Mouse (Mus musculus): ENCODE measurements around the gene Spata17. TPM values are rescaled to one million over a fixed set of nuclear protein-coding genes. Genes with fewer than 3 reads are reported as not detected.

Spata17 gene
- polyA plus RNA-seq, 1 experiment, result 1.6 TPM

GRCm38 (mm10) chr1:187118108-187118507 is 97.2 kb downstream of the Spata17 start:
- Histone ChIP-seq H3K36me3 (ENCODE audit: control insufficient read depth, insufficient read depth, low read length) (no peaks in the 10 kb centered on the region), H3K4me1 (ENCODE audit: control insufficient read depth, insufficient read depth, low read length) (no peaks in the 10 kb centered on the region), H3K27ac (ENCODE audit: insufficient read depth, low read depth, low read length) (no peak overlapping the region), H3K4me3 (ENCODE audit: insufficient read depth, low read depth, low read length) (no peak overlapping the region), H3K27me3 (replicated peaks; ENCODE audit: control insufficient read depth, insufficient read depth, low read length) (no peaks in the 10 kb centered on the region)
- TF ChIP-seq POLR2A (IDR thresholded peaks at IDR 0.05; ENCODE audit: low read depth, low read length), result no peak
- no peak for TF ChIP-seq CTCF (conservative IDR thresholded peaks at IDR 0.05; ENCODE audit: insufficient read depth, insufficient read length, low read depth, low read length)
- no peak for DNase-seq
- WGBS, result 65% methylated on average over 6 of the region's 6 CpGs

- DNase-seq, result no peak
- H3K36me3 ChIP-seq (ENCODE audit: control insufficient read depth, insufficient read depth, low read length), result no peaks in the 10 kb centered on the region
- no peaks in the 10 kb centered on the region for H3K4me1 ChIP-seq (ENCODE audit: control insufficient read depth, insufficient read depth, low read length)
- no peak overlapping the region for H3K4me3 ChIP-seq (ENCODE audit: insufficient read depth, low read depth, low read length)
- H3K27ac ChIP-seq (ENCODE audit: insufficient read depth, low read depth, low read length), result no peak overlapping the region
- no peaks in the 10 kb centered on the region for H3K27me3 ChIP-seq (replicated peaks; ENCODE audit: control insufficient read depth, insufficient read depth, low read length)
- 83% methylated on average over 9 of the region's 9 CpGs for WGBS
- TF ChIP-seq CTCF (conservative IDR thresholded peaks at IDR 0.05; ENCODE audit: insufficient read depth, insufficient read length, low read depth, low read length), result no peak
These were observed 101.5 kb downstream of the Spata17 start for GRCm38 (mm10) chr1:187113716-187114115.

- no peak overlapping the region for H3K4me3 ChIP-seq (ENCODE audit: insufficient read depth, low read depth, low read length)
- no peaks in the 10 kb centered on the region for H3K27me3 ChIP-seq (replicated peaks; ENCODE audit: control insufficient read depth, insufficient read depth, low read length)
- H3K27ac ChIP-seq (ENCODE audit: insufficient read depth, low read depth, low read length), result no peak overlapping the region
- 84% methylated on average over 4 of the region's 4 CpGs for WGBS
- no peaks in the 10 kb centered on the region for H3K4me1 ChIP-seq (ENCODE audit: control insufficient read depth, insufficient read depth, low read length)
- TF ChIP-seq CTCF (conservative IDR thresholded peaks at IDR 0.05; ENCODE audit: insufficient read depth, insufficient read length, low read depth, low read length) (no peak), POLR2A (IDR thresholded peaks at IDR 0.05; ENCODE audit: low read depth, low read length) (no peak)
- no peak for DNase-seq
- no peaks in the 10 kb centered on the region for H3K36me3 ChIP-seq (ENCODE audit: control insufficient read depth, insufficient read depth, low read length)
These were observed 113.1 kb downstream of the Spata17 start for GRCm38 (mm10) chr1:187102130-187102529.

GRCm38 (mm10) chr1:187101202-187101601 is 114.1 kb downstream of the Spata17 start:
- no peak for DNase-seq
- H3K4me1 ChIP-seq (ENCODE audit: control insufficient read depth, insufficient read depth, low read length), result no peaks in the 10 kb centered on the region
- no peaks in the 10 kb centered on the region for H3K27me3 ChIP-seq (replicated peaks; ENCODE audit: control insufficient read depth, insufficient read depth, low read length)
- TF ChIP-seq CTCF (conservative IDR thresholded peaks at IDR 0.05; ENCODE audit: insufficient read depth, insufficient read length, low read depth, low read length) (no peak), POLR2A (IDR thresholded peaks at IDR 0.05; ENCODE audit: low read depth, low read length) (no peak)
- H3K4me3 ChIP-seq (ENCODE audit: insufficient read depth, low read depth, low read length), result no peak overlapping the region
- WGBS, result 75% methylated on average over 3 of the region's 3 CpGs
- H3K36me3 ChIP-seq (ENCODE audit: control insufficient read depth, insufficient read depth, low read length), result no peaks in the 10 kb centered on the region
- no peak overlapping the region for H3K27ac ChIP-seq (ENCODE audit: insufficient read depth, low read depth, low read length)

DNA sequence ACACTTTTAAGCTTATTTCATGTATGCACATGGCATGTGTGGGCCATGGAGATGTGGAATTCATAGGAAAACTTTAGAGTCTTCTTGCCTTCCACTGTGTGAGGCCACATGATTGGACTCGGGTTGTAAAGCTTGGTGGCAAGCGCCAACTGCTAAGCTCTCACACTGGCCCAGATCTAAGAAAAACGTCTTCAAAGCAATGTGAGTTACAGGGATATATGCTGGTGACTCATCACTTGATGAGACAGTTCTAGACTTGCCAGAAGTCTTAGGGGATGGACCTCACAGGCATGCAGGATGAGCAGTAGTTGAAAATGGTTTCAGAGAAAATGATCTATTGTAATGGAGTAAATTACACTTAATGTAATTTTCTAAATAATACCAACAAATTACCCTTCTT is 114.6 kb downstream of the Spata17 start:
- WGBS, result 72% methylated on average over 3 of the region's 3 CpGs
- no peak for DNase-seq
- Histone ChIP-seq H3K36me3 (ENCODE audit: control insufficient read depth, insufficient read depth, low read length) (no peaks in the 10 kb centered on the region), H3K4me3 (ENCODE audit: insufficient read depth, low read depth, low read length) (no peak overlapping the region), H3K4me1 (ENCODE audit: control insufficient read depth, insufficient read depth, low read length) (no peaks in the 10 kb centered on the region), H3K27ac (ENCODE audit: insufficient read depth, low read depth, low read length) (no peak overlapping the region), H3K27me3 (replicated peaks; ENCODE audit: control insufficient read depth, insufficient read depth, low read length) (no peaks in the 10 kb centered on the region)
- no peak for TF ChIP-seq CTCF (conservative IDR thresholded peaks at IDR 0.05; ENCODE audit: insufficient read depth, insufficient read length, low read depth, low read length)
- TF ChIP-seq POLR2A (IDR thresholded peaks at IDR 0.05; ENCODE audit: low read depth, low read length), result no peak

GRCm38 (mm10) chr1:187098285-187098684 is 117.0 kb downstream of the Spata17 start:
- TF ChIP-seq CTCF (conservative IDR thresholded peaks at IDR 0.05; ENCODE audit: insufficient read depth, insufficient read length, low read depth, low read length) (no peak), POLR2A (IDR thresholded peaks at IDR 0.05; ENCODE audit: low read depth, low read length) (no peak)
- Histone ChIP-seq H3K4me3 (ENCODE audit: insufficient read depth, low read depth, low read length) (no peak overlapping the region), H3K27me3 (replicated peaks; ENCODE audit: control insufficient read depth, insufficient read depth, low read length) (no peaks in the 10 kb centered on the region), H3K27ac (ENCODE audit: insufficient read depth, low read depth, low read length) (no peak overlapping the region), H3K36me3 (ENCODE audit: control insufficient read depth, insufficient read depth, low read length) (no peaks in the 10 kb centered on the region), H3K4me1 (ENCODE audit: control insufficient read depth, insufficient read depth, low read length) (no peaks in the 10 kb centered on the region)
- 70% methylated on average over 6 of the region's 6 CpGs for WGBS
- no peak for DNase-seq

GRCm38 (mm10) chr1:187092546-187092945 is 122.7 kb downstream of the Spata17 start:
- no peak for DNase-seq
- H3K36me3 ChIP-seq (ENCODE audit: control insufficient read depth, insufficient read depth, low read length), result no peaks in the 10 kb centered on the region
- no peak overlapping the region for H3K27ac ChIP-seq (ENCODE audit: insufficient read depth, low read depth, low read length)
- H3K27me3 ChIP-seq (replicated peaks; ENCODE audit: control insufficient read depth, insufficient read depth, low read length), result no peaks in the 10 kb centered on the region
- TF ChIP-seq POLR2A (IDR thresholded peaks at IDR 0.05; ENCODE audit: low read depth, low read length), result no peak
- no peak for TF ChIP-seq CTCF (conservative IDR thresholded peaks at IDR 0.05; ENCODE audit: insufficient read depth, insufficient read length, low read depth, low read length)
- no peaks in the 10 kb centered on the region for H3K4me1 ChIP-seq (ENCODE audit: control insufficient read depth, insufficient read depth, low read length)
- WGBS, result 71% methylated on average over 14 of the region's 14 CpGs
- no peak overlapping the region for H3K4me3 ChIP-seq (ENCODE audit: insufficient read depth, low read depth, low read length)
